Mouse (Mus musculus) small intestine, adult 2 months (tissue): ENCODE measurements at regions not wholly inside any gene's neighbourhood (a gene's known extent, or its start where the extent isn't known, plus 50 kb on each side); places are given as distances from the start of the nearest gene placed in this dataset.

ENCODE experiments used
- H3K27ac ChIP-seq: fragments of 200-500 bp; 2 replicates; pipeline ENCODE4 v1.5.1; 2012; ENCODE audit warnings: low read depth, low read length, control low read depth, inconsistent platforms; ENCODE audit not compliant: insufficient read depth
- H3K27me3 ChIP-seq: fragments of 200-500 bp; 2 replicates; pipeline ENCODE4 v1.6.1; 2012; ENCODE audit warnings: mild to moderate bottlenecking, moderate library complexity, low read length, inconsistent platforms; ENCODE audit not compliant: control insufficient read depth, insufficient read depth
- H3K36me3 ChIP-seq: fragments of 200-500 bp; 2 replicates; pipeline ENCODE4 v1.6.1; 2012; ENCODE audit warnings: mild to moderate bottlenecking, low read length, control low read depth, inconsistent platforms; ENCODE audit not compliant: control insufficient read depth, insufficient read depth
- H3K4me1 ChIP-seq: fragments of 200-500 bp; 2 replicates; pipeline ENCODE4 v1.6.1; 2012; ENCODE audit warnings: low read length, inconsistent platforms, mixed read lengths; ENCODE audit not compliant: control insufficient read depth, insufficient read depth, insufficient read length
- H3K4me3 ChIP-seq: fragments of 200-500 bp; 2 replicates; pipeline ENCODE4 v1.5.1; 2012; ENCODE audit warnings: low read depth, mild to moderate bottlenecking, control low read depth, inconsistent platforms, low read length, moderate library complexity
- CTCF ChIP-seq: fragments of 200-500 bp; IDR thresholded peaks from 2 replicates; pipeline ENCODE4 v1.5.1; 2012; ENCODE audit warnings: low read depth, mild to moderate bottlenecking, control low read depth, inconsistent platforms, low read length, moderate library complexity, mixed read lengths; ENCODE audit not compliant: insufficient replicate concordance, insufficient read length; ENCODE audit errors: extremely low read depth
- POLR2A ChIP-seq: fragments of 200-500 bp; IDR thresholded peaks from 2 replicates; pipeline ENCODE4 v1.6.1; 2012; ENCODE audit warnings: low read depth, mild to moderate bottlenecking, control low read depth, inconsistent platforms, low read length, moderate library complexity
- WGBS: fragments of 180-500 bp; shearing (Covaris S2); methylation state at CpG from one replicate; pipeline ENCODE4 v1.1.7; 2018; 5-methylcytosine and 5-hydroxymethylcytosine counted together

DNA sequence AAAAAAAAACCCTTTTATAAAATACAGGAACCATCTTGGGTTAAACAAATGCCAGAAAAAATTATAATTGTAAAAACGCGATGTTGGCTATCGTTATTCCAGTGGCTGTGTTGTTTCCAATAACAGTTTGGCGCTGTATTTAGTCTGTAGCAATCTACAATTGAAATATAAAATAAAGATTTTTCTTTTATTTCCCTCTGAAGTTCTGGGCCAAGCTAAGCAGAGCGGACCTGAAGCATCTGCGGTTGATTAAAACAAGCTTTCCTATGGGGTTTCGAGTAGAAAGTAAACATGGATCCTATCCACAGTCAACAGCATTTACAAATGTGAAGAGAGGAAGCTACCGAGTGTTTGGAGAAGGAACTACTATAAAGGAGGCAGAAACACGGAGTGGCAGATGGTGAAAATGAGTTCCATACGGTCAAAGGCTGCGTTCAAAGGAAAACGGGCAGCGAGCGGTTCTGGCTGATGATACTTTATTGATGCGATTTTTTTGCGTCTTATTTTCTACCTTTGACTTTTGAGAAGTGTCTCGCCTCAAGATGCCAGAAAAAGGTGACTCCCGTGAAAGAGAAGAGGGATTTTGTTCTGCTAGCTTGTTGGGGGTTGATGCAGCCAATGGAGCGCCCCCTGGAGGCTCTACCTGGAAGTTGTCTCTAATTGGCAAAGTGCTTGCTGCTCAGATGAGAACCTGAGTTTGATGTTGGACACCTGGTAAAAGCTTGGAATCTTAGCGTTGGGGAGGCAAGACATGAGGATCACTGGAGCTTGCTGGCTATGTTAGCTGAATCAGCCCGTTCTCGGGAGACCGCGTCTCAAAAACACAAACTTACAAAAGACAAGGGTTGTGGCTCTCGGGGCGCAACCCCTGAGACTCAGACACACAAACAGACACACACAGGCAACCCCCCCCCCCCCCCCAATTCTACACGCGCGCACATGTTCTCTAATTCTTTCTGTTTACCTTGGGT, 96.7 kb upstream of the Psmd7 start:
- no peak overlapping the region for H3K4me3 ChIP-seq
- TF ChIP-seq POLR2A (no peak), CTCF (peak; percentile 58; the same call in 1 of the 2 replicates)
- no peaks in the 10 kb centered on the region for H3K4me1 ChIP-seq
- no peaks in the 10 kb centered on the region for H3K36me3 ChIP-seq
- no peak overlapping the region for H3K27ac ChIP-seq
- 63% methylated on average over 29 of the region's 29 CpGs for WGBS
- H3K27me3 ChIP-seq = no peaks in the 10 kb centered on the region

DNA sequence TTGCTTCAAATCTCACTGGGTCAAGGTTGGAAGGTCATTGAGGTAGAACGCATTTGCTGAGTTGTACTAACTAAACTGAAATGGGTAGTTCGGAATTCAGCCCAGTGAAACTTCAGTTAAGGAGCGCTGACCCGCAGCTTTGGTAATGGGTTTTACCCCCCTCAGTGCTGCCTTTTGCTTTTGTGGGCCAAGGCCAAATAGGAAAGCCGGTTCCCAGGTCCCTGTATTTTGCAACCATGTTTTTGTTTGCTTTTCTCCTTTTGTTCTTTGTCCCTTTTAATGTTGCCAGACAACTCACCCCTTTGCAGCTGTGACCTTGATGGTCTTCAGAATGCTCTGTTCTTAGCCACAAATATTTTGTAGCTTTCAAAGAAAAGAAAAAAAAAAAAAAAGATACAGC, 98.7 kb upstream of the Psmd7 start:
- Histone ChIP-seq H3K4me3 (no peak overlapping the region), H3K36me3 (no peaks in the 10 kb centered on the region), H3K27me3 (no peaks in the 10 kb centered on the region), H3K27ac (no peak overlapping the region), H3K4me1 (no peaks in the 10 kb centered on the region)
- TF ChIP-seq CTCF = no peak
- no peak for TF ChIP-seq POLR2A
- 74% methylated on average over 5 of the region's 5 CpGs for WGBS

DNA sequence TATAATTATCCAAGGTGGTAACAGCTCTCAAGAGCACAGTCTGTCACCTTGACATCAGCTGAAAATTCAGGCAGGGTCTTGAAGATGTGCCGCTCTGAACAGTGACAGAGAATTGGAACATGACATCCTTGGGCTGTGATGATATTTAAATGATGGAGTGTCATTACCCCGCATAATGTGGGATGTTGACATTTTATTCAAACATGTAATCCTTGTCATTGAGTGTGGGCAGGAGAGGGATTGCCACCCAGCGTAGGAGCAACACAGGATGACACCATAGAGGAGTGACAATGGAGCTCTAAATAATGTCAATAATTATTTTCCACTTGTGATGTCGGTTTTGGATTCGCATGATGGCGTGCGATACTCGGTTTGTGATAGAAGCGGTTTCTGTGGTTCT, 99.3 kb upstream of the Psmd7 start:
- Histone ChIP-seq H3K27me3 (no peaks in the 10 kb centered on the region), H3K4me1 (no peaks in the 10 kb centered on the region), H3K4me3 (no peak overlapping the region), H3K27ac (no peak overlapping the region), H3K36me3 (no peaks in the 10 kb centered on the region)
- WGBS = 95% methylated on average over 9 of the region's 9 CpGs
- TF ChIP-seq POLR2A (no peak), CTCF (no peak)

DNA sequence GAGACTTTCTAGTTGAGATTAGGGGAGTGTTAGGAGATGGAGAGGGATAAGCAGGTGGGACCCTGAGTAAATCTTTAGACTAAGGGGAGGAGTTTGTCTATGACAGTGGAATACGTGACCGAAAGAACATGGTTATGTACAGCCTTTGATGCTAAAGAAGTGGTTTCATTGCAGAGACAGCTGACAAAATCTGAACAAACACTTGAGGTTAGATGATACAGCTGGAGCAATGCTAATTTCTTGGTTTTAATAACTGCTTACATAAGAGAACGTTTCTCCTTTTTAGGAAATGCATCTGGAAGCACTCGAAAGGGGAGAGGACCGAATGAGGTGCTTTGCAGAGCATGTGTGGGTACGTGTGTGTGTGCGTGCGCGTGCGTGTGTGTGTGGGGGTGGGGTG, 100.8 kb upstream of the Psmd7 start:
- 80% methylated on average over 10 of the region's 10 CpGs for WGBS
- Histone ChIP-seq H3K27me3 (no peaks in the 10 kb centered on the region), H3K36me3 (no peaks in the 10 kb centered on the region), H3K27ac (no peak overlapping the region), H3K4me1 (no peaks in the 10 kb centered on the region), H3K4me3 (no peak overlapping the region)
- TF ChIP-seq POLR2A (no peak), CTCF (no peak)

DNA sequence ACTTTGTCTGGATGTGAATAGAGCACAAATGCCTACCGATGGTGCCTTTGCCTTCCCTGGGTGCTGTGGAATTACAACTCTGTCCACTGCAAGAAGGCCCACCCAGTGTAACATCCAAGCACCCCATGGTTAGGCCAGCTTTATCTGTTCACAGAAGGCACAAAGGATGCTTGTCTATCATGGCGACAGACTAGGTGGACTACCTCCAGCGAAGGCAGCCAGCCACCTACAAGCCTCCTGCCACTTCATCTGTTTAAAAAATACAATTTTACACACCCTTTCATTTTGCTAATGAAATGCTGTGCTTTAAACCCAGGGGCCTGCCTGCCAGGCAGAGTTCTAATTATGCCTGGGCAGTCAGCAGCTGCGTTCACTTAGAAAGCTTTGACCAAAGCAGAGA, 103.0 kb upstream of the Psmd7 start:
- peaks cover 1% of the 10 kb centered on the region; the same call in 1 of the 2 replicates for H3K4me1 ChIP-seq
- H3K4me3 ChIP-seq = no peak overlapping the region
- 95% methylated on average over 4 of the region's 4 CpGs for WGBS
- no peak for TF ChIP-seq POLR2A
- no peak for TF ChIP-seq CTCF
- H3K27ac ChIP-seq = no peak overlapping the region
- H3K27me3 ChIP-seq = no peaks in the 10 kb centered on the region
- H3K36me3 ChIP-seq = no peaks in the 10 kb centered on the region

DNA sequence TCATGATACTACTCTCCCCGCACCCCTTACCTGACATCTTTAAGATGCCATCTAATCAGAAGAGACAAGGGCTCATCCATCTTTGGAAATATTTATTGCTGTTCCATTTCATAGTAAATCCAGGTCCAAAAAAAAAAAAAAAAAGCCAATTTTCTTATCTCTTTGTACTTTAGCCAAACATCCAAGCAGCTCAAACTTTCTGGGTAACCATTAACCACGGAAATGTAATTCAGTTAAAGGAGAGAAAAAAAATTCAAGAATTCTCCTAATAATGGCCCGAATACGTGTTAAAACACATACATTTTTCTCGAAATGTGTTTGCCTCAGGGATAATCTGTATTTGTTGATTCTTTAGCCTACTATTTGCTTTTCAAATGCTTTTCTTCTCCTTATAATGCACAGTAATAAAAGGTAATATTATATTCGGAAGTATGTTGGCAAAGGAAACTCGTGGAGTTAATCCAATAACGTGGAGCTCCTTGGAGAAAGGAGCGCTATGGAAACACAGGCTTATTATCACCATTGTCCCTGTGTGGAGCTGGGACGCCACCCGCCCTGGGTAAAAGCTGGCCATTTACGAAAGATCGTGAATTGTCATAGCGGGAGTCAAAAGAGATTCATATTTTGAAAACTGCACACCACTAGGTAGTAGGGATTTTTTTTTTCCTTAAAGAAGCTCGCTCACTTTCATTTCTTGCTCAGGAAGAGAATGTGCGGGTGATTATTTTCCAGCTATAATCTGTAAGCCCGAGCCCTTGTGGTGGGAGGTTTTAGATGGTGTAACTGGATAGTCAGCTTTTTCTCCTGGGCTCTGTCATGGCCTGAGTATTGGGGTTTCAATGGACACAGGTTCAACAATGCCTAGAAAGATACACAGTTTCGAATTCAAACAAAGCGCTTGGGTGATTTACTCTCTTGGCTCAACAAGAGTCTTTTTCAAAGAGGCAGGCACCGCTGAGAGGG, 108.4 kb upstream of the Psmd7 start:
- WGBS = 33% methylated on average over 20 of the region's 20 CpGs
- no peaks in the 10 kb centered on the region for H3K36me3 ChIP-seq
- H3K27ac ChIP-seq = peak overlapping the region; percentile 43; the same call in 1 of the 2 replicates
- no peaks in the 10 kb centered on the region for H3K27me3 ChIP-seq
- peak overlapping the region; percentile 43; the same call in 1 of the 2 replicates for H3K4me3 ChIP-seq
- no peak for TF ChIP-seq CTCF
- TF ChIP-seq POLR2A = no peak
- peaks cover 2% of the 10 kb centered on the region; the same call in 1 of the 2 replicates for H3K4me1 ChIP-seq
